Mouse (Mus musculus) MEL (cell line): ENCODE results near the gene Lamtor4.

Source experiments
- EP300 ChIP-seq, 2 experiments: IDR thresholded peaks; 2 replicates each; pipeline ENCODE4 v1.6.1; 2011; ENCODE audit warnings: improper control_type of control experiment in 2 of 2, low read length in 2 of 2, low read depth in 1 of 2, mild to moderate bottlenecking in 1 of 2
- ETS1 ChIP-seq: IDR thresholded peaks from 2 replicates; pipeline ENCODE4 v1.6.1; 2012; ENCODE audit warnings: low read depth, mild to moderate bottlenecking, inconsistent platforms, low read length, improper control_type of control experiment, moderate library complexity
- GABPA ChIP-seq: IDR thresholded peaks from 2 replicates; pipeline ENCODE4 v1.6.1; 2012; ENCODE audit warnings: low read depth, mild to moderate bottlenecking, inconsistent platforms, low read length, improper control_type of control experiment, moderate library complexity
- GATA1 ChIP-seq: IDR thresholded peaks from 2 replicates; pipeline ENCODE4 v1.6.1; 2011; ENCODE audit warnings: low read depth, low read length, improper control_type of control experiment
- MAX ChIP-seq: IDR thresholded peaks from 2 replicates; pipeline ENCODE4 v1.6.1; 2011; ENCODE audit warnings: low read length, improper control_type of control experiment
- MAZ ChIP-seq: IDR thresholded peaks from 2 replicates; pipeline ENCODE4 v1.6.1; 2012; ENCODE audit warnings: low read depth, mild to moderate bottlenecking, inconsistent platforms, low read length, improper control_type of control experiment
- POLR2A ChIP-seq, 2 experiments: IDR thresholded peaks; 2 replicates each; pipeline ENCODE4 v1.6.1; 2011 to 2012; ENCODE audit warnings: low read length in 2 of 2, mild to moderate bottlenecking in 2 of 2, control low read depth in 1 of 2, improper control_type of control experiment in 1 of 2, low read depth in 1 of 2, moderate library complexity in 1 of 2; ENCODE audit not compliant: control insufficient read depth in 1 of 2, insufficient read depth in 1 of 2, poor library complexity in 1 of 2
- RAD21 ChIP-seq: IDR thresholded peaks from 2 replicates; pipeline ENCODE4 v1.6.1; 2011; ENCODE audit warnings: mild to moderate bottlenecking, low read depth, low read length, improper control_type of control experiment

DNA sequence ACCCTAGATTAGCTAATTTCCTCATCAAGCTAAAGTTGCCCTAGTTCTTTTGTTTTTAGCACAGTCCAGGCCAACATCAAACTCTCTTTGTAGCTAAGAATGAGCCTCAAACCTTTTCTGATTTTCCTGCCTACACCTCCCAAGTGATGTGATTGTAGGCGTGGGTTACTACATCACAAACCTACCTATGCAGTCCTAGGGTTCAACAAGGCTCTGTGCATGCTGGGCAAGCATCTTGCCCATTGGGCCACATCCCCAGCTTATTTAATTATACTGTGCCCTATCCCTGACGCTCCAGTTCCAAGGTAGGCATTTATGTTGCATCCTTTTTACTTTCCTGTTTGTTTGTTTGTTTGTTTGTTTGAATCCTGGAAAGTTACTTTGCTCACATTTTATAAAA is 29.6 kb upstream of the Lamtor4 start, which contains the start of gene Nxpe5:
- TF ChIP-seq MAZ, result no peak
- TF ChIP-seq POLR2A (IDR thresholded peaks at IDR 0.05; ENCODE audit: control insufficient read depth in 1 of 2, insufficient read depth in 1 of 2, low read depth in 1 of 2, low read length in 2 of 2, poor library complexity in 1 of 2), result no peak
- TF ChIP-seq GATA1, result no peak
- TF ChIP-seq MAX, result no peak
- no peak for TF ChIP-seq RAD21
- TF ChIP-seq EP300 (IDR thresholded peaks at IDR 0.05; ENCODE audit: low read depth in 1 of 2, low read length in 2 of 2), result no peak
- no peak for TF ChIP-seq GABPA
- TF ChIP-seq ETS1, result no peak
